Mouse (Mus musculus): ENCODE measurements around the gene Slco1a1. TPM values are rescaled to one million over a fixed set of nuclear protein-coding genes. Genes with fewer than 3 reads are reported as not detected.
"Not testable (repeated sequence)": the region's sequence is repeated elsewhere in the genome, so short reads cannot be mapped to it uniquely, and the experiment has no call there.

The Slco1a1 gene
- not detected for total RNA-seq (2021)

DNA sequence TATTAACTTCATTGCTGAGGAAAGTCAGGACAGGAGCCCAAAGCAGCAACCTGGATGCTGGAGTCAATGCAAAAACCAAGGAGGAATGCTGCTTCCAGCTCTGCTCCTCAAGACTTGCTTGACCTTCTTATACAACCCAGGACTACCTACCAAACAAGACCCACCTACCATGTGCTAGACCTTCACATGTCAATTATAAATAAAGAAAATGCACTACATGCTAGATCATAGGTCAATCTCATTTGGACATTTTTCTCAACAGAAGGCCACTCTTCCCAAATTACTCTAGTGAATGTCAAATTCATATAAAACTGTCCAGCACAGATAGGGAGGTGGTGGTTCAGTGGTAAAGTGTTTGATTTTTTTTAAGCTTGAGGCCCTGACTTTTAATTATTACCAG, at the start of gene Slco1a1:
Gene Slco1a1, minus strand, starts transcription at position 101 of the 400 bp plus-strand sequence.
- DNase-seq = no peak

DNA sequence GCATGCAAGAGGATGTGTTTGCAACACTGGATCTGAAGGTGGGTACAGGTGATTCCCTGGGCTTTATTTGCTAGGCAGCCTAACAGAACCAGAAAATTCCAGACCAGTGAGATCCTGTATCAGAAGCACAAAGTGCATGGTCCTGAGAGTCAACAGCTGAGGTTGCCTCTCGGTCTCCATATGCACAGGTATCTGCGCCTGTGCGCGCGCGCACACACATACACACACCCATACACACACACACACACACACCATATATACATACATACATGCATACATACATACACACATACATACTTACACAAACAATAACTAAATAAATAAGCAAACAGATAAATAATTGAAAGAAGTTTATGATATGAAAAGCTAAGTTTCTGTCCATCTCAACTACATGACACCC, 40.0 kb upstream of the Slco1a1 start:
- DNase-seq = no peak

DNA sequence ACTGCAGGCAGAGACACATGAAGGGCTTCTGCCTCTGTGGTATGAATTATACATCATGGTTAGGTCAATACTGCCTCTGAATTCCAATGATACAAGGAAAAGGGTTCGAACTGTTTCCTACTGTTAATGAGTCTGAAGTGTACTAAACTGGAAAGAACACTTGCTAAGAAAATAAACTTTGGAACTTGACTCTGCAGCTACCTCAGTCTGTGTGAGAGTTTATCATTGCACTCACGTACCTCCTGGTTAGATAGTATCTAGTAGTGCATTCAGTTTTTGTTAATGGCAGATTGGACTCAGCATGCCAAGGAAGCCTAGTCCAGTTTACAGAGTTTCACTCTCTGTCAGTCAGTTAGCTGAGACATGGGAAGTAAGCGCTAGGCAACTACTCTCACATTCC, 37.9 kb upstream of the Slco1a1 start:
- DNase-seq = no peak

DNA sequence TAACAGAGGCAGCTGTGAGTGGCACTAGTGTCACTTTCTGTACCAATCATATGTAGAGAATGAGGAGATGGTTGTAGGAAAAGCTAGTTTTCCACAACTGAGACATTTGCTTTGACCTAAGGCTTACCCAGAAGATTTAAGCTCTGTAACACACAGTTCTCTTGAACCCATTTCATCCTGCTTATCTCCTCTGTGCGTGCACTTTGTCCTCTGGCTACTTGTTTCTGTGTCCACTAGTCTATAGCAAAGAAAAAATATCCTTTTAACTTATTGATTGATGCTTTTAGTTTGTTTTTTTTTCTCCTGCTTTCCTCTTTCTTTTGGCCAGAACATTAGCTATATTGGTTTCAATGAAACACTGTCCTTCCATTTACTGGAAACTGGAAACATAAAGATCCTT, 15.7 kb upstream of the Slco1a1 start:
- no peak for DNase-seq

DNA sequence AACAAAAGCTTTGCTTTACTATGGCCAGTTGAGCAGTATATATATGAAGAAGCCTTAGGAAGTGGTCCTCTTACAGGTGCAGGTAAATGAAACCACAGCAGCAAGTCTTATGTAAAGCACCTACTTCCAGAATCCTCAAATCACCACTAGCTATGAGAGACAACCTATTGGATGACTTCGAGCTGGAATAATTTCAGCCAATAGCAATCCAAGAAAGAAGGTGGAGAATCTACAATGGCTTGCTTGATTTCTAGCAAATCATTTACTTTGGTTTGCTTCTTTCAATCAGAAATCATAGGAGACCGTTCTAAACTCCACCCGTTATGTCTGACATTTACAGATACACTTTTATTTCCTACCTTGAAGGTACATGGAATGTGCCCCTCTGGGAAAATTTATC, 15.1 kb upstream of the Slco1a1 start:
- DNase-seq = no peak

DNA sequence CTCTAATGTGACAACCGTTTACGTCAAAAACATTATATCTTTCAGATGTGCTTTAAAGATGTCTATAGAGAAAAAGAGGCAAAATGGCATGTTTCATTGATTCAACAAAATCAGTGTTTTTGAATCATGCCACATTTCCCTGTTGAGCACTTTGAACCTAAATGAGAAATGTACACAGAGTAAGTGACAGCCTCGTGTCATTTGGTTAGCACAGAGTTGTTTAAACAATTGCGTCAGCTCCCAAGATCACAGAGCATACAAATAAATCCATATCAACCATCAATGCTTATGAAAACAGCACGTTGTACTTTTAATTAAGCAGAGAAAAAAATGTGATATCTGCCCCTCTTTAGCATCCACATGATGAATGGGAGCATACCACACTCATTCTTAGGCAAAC, 13.7 kb upstream of the Slco1a1 start:
- no peak for DNase-seq

DNA sequence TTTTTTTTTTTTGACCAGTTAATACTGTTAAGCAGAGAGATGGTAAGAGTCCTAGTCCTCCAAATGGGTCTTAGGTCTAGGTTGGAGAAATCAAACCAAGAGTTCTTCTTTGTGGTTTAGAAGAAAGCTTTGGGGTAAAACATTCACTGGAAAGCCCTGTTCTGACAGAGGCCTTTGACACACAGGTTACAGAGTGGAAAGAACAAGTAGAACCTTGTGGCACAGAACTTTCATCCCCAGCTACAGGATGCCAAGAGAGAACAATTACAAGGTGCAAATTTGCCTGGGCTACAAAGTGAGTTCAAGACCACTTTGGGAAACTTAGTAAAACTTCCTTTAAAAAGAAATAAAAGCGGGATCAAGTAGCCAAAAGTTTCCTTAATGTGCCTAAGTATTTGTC, 6.3 kb downstream of the Slco1a1 start:
- DNase-seq = no peak

DNA sequence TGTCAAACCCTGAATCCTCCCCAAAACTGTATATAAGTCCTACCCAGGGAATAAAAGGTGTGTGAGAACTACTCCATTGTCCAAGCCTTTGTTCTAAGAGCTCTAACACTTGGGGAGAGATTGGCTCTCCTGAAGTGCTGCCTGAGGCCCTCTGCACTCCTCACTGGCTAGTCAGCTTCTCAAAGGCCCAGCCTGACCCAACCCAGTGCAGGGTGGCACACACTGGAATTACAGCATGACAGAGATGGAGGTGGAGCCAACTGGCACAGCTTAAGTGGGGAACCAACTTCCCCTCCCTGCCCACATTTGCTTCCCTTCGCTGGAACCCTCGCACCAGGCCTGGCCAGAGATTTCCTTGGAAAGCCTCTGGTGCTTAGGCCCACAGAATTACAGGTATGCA, 48.6 kb downstream of the Slco1a1 start:
- DNase-seq = no peak

DNA sequence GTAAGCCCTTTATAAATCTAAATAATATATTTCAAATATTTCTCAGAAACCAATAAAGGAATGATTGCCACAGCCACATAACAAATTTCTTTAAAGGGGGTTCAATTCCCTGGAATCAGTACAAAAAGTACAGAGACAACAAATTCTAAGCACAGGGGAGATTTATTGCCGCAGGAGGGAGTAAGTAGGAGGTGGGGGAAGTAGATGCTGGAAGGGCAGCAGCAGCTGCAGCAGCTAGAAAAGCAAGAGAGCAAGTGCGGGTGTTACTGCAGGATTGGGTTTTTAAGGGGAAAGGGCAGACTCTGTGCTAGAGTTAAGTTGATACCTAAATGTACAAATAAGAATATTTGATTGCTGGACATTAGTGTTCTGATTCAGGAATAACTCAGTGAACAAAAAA, 57.0 kb downstream of the Slco1a1 start:
- DNase-seq = no peak

DNA sequence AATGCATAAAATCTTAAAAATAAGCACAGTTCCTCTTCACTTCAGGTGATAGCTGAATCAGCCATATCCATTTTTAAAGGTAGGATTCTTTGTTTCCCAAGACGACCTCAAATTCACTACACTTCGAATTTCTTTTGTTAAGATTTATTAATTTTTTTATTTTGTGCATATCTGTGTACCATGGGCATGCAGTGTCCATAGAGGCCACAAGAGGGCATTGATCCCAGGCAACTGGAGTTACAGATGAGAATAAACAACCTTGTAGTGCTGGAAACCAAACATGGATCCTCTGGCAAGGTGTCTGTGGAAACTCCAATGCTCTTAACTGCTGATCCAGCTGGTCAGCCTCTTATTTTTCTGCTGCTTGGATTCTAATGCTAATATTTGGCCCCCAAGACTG, 58.5 kb downstream of the Slco1a1 start:
- no peak for DNase-seq

DNA sequence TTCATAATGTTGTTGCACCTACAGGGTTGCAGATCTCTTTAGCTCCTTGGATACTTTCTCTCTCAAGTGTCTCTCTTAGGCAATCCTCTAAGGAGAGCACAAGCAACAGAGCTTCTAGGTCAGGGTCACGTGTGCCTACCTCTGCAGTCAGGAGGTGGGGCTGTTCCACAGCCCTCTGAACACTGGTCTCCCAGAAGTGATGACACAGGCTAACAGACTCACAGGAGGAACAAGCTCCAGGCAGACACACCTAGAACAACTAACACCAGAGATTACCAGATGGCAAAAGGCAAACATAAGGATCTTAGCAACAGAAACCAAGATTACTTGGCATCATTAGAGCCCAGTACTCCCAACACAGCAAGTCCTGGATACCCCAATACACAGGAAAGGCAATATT, 64.2 kb downstream of the Slco1a1 start:
- DNase-seq = no peak

DNA sequence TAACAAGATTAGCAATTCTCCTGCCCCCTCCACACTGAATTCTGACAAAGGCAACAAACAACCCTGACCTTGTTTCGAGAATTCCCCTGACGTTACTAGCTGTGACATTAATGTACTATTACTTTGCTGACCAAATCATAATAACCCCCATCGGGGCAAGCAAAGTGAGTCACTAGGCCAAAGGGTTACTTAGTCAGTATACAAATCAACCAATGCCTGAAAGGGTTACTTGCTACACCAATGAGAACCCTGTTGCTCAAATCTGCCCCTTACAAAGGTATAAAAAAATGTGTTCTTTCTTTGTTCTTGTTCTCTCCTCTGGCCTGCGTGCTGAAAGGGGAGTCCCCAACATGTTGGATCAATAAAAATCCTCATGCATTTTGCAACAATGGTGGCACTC, 71.0 kb downstream of the Slco1a1 start:
- not testable (repeated sequence) for DNase-seq

DNA sequence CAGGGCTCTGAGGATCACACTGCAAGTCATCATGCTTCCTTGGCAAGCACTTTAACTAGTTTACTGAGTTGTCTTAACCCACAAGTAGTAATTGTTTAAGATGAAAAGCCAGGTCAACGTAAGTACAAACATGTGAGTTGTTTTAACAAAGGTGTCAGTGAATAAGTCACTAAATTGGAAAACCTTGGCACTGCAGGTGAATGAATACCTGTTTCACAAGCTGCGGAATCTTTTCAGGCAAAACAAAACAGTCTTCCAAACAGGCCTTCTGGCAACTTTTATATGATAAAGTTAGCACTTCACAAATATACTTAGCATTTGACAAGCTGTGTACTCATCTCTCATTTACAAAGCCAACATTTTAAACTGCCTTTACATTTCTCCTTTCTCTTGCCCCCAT, 75.1 kb downstream of the Slco1a1 start:
- no peak for DNase-seq

DNA sequence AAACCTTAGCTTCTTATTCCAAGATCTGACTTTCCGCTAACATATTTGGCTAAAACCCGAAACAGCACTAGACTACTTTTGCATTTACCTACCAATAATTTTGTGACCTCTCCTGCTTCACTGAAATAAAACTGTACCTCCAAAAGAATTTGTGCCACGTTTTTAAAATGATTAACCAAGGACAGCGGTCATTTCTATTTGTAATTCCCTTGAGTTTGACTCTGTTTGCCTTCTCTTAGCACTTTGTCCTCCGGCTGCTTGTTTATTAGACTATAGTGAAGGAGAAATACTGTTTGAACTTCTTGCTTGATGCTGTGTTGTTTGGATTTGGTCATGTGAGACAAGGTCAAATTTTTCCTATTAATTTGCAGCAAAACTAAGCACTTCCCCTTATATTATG, 78.0 kb downstream of the Slco1a1 start:
- DNase-seq = no peak

DNA sequence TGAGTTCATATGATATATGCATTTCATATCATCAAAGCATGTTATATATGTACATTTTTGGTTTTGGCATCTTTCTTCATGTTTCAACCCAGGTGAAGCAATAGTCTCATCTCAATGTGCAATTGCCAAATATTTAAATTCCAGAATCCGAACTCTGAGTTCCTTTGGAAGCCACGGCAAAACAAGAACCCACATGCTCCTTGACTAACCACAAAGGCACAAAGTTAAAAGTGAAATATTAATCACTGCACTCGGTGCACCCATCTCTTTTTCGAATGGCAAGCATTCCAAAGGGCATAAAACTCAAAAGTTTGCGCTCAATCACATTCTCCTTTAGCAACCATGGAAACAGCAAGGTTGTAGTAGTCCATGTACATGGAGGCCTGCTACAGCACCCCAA, 80.7 kb downstream of the Slco1a1 start:
- DNase-seq = no peak

DNA sequence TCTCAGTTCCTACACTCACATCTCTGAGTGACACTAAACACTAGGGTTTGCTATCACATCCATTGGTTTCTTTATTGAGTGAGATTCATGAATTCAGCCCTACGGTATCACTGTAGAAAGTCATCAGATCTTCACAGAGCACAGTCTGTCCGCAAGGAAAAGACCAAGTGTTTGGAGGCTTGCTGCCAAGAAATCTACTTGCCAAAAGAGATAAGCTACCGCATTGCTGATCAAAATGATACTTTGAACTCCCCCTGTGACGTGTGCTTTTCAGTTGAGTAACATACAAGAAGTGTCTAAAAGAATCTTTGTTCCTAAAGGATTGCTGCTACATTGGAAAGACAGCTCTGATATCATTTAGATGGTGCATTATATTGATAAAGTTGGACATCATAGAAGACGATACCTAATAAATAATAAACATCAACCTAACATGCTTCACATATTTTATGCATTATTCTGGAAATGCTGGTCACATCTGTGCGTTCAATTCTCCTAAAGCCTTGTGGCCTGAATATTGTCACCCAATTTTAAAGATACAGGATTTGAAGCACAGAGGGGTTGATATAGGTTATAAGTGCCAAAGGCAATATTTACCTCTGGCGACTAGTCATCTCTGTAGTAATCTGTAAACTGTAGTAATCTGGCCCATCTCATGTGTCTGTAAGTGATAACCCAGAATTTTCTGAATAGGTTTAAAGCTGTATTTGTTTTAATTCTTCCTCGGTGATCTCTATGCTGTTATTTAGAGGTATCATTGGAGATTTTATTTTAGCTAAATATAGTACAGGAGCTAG, 88.8 kb downstream of the Slco1a1 start:
- DNase-seq = no peak

Other genes with a start within 250 kb of the Slco1a1 start
- gene Gm5724, start 173.2 kb downstream of the Slco1a1 start, total RNA-seq (2021) = not detected
- under 1 TPM; 0.19 to 0.29 TPM for gene Slco1a4, start 90.8 kb downstream of the Slco1a1 start, total RNA-seq (2021)
- gene Gm6614, start 64.5 kb upstream of the Slco1a1 start, total RNA-seq (2021) = not detected

All from heart, postnatal 4 days (tissue).